Mouse (Mus musculus) right cerebral cortex, postnatal 14 days (tissue): ENCODE measurements around the gene Scgb1b2.

ENCODE experiments used
- DNase-seq: peaks from one replicate; pipeline ENCODE4 v3.0.0; 2022

Scgb1b2 gene

GRCm38 (mm10) chr7:31291721-31292120, at the start of gene Scgb1b2:
Gene Scgb1b2 (minus strand): TSS chr7:31291821.
- DNase-seq = no peak

GRCm38 (mm10) chr7:31290208-31290607, 1.4 kb downstream of the Scgb1b2 start, which contains the start of gene Scgb2b2:
Gene Scgb2b2 (plus strand): TSS chr7:31290508.
- DNase-seq = no peak
